Mouse (Mus musculus): ENCODE results near the gene Twf2. TPM values are rescaled to one million over a fixed set of nuclear protein-coding genes. Genes with fewer than 3 reads are reported as not detected.

Twf2 gene
- polyA plus RNA-seq, 1 experiment from 2014 or later = 21.2 TPM

DNA sequence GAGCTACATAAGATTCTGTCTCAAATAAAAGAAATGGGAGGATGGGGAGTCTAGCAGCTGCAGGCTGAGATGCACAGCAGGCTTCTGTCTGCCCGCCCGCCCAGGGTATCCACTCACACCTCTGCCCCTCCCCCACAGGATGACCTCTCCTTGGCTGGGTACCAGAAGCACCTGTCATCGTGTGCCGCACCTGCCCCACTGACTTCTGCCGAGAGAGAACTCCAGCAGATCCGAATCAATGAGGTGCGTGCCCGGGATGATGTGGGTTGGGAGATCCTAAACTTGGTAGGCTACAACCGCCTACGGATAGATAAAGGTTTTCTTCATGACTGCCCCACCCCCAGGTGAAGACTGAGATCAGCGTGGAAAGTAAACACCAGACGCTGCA, 9.7 kb downstream of the Twf2 start:
- ATAC-seq (ENCODE audit: low read depth) = no peak
- 64% methylated on average over 12 of the region's 12 CpGs for WGBS (ENCODE audit: insufficient replicate concordance)
- H3K4me3 ChIP-seq (ENCODE audit: low read depth, low read length) = no peak overlapping the region

GRCm38 (mm10) chr9:106215341-106216125, 12.6 kb downstream of the Twf2 start:
- WGBS (ENCODE audit: insufficient replicate concordance) = 53% methylated on average over 6 of the region's 6 CpGs
- peaks cover 7% of the 10 kb centered on the region for H3K4me1 ChIP-seq (ENCODE audit: control insufficient read depth, low read depth, low read length)
- no peaks in the 10 kb centered on the region; the same call in 1 of the 2 replicates for H3K36me3 ChIP-seq (ENCODE audit: control insufficient read depth, insufficient read depth)
- no peak overlapping the region for H3K4me2 ChIP-seq (ENCODE audit: low read depth, low read length)
- H3K9ac ChIP-seq (ENCODE audit: low read depth, low read length) = no peak overlapping the region
- H3K27ac ChIP-seq (ENCODE audit: low read length) = no peak overlapping the region
- no peaks in the 10 kb centered on the region for H3K27me3 ChIP-seq (ENCODE audit: control insufficient read depth, insufficient read depth, low read depth, low read length)
- ATAC-seq (ENCODE audit: low read depth) = no peak
- no peaks in the 10 kb centered on the region for H3K9me3 ChIP-seq (replicated peaks; ENCODE audit: control insufficient read depth, low read length)
- H3K4me3 ChIP-seq (ENCODE audit: low read depth, low read length) = no peak overlapping the region

More for the DNA sequence above, 9.7 kb downstream of the Twf2 start:
- no peak overlapping the region for H3K27ac ChIP-seq (ENCODE audit: low read length)
- H3K9ac ChIP-seq (ENCODE audit: low read depth, low read length) = no peak overlapping the region
- no peaks in the 10 kb centered on the region; the same call in 1 of the 2 replicates for H3K36me3 ChIP-seq (ENCODE audit: control insufficient read depth, insufficient read depth)
- H3K9me3 ChIP-seq (replicated peaks; ENCODE audit: control insufficient read depth, low read length) = no peaks in the 10 kb centered on the region
- no peak overlapping the region for H3K4me2 ChIP-seq (ENCODE audit: low read depth, low read length)
- H3K27me3 ChIP-seq (ENCODE audit: control insufficient read depth, insufficient read depth, low read depth, low read length) = no peaks in the 10 kb centered on the region
- peaks cover 7% of the 10 kb centered on the region for H3K4me1 ChIP-seq (ENCODE audit: control insufficient read depth, low read depth, low read length)

GRCm38 (mm10) chr9:106216971-106217370, 14.1 kb downstream of the Twf2 start:
- Histone ChIP-seq H3K9ac (ENCODE audit: low read depth, low read length) (no peak overlapping the region), H3K27me3 (ENCODE audit: control insufficient read depth, insufficient read depth, low read depth, low read length) (no peaks in the 10 kb centered on the region), H3K4me2 (ENCODE audit: low read depth, low read length) (no peak overlapping the region), H3K9me3 (replicated peaks; ENCODE audit: control insufficient read depth, low read length) (no peaks in the 10 kb centered on the region), H3K36me3 (ENCODE audit: control insufficient read depth, insufficient read depth) (no peaks in the 10 kb centered on the region; the same call in 1 of the 2 replicates), H3K4me3 (ENCODE audit: low read depth, low read length) (no peak overlapping the region), H3K4me1 (ENCODE audit: control insufficient read depth, low read depth, low read length) (no peaks in the 10 kb centered on the region; the same call in 1 of the 2 replicates), H3K27ac (ENCODE audit: low read length) (no peak overlapping the region)
- ATAC-seq (ENCODE audit: low read depth) = no peak
- 74% methylated on average over 7 of the region's 7 CpGs for WGBS (ENCODE audit: insufficient replicate concordance)

DNA sequence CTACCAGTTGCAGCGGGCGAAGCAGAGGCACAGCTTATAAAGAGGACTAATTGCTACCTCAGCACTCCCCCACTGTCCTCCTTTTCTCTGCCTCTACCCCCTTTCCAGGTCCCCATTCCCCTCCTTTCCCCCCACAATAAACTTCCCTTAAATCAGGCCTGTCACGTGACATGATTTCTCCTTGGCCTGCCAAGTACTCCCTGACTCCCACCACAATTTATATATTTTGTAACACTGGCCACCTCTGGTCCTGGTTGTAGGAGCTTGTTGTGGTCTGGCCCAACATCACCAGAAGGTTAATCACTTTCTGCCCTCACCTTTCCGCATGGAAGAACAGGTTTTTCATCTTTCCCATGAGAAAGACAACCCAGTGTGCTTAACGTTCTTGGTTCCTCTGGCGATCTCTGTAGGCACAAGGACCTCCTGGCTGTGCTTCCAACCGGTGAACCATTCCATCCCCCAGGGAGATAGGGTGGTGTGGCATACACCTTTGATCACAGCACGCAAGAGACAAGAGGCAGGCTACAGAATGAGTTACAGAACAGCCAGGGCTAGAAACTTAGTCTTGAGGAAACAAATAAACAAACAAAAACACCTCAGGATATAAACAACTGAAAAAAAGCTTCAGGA, 18.1 kb downstream of the Twf2 start:
- no peak overlapping the region for H3K4me3 ChIP-seq (ENCODE audit: low read depth, low read length)
- no peaks in the 10 kb centered on the region for H3K36me3 ChIP-seq (ENCODE audit: control insufficient read depth, insufficient read depth)
- H3K4me1 ChIP-seq (ENCODE audit: control insufficient read depth, low read depth, low read length) = no peaks in the 10 kb centered on the region
- H3K27me3 ChIP-seq (ENCODE audit: control insufficient read depth, insufficient read depth, low read depth, low read length) = peaks cover 16% of the 10 kb centered on the region
- no peak overlapping the region for H3K4me2 ChIP-seq (ENCODE audit: low read depth, low read length)
- ATAC-seq (ENCODE audit: low read depth) = no peak
- 57% methylated on average over 8 of the region's 8 CpGs for WGBS (ENCODE audit: insufficient replicate concordance)
- H3K9me3 ChIP-seq (replicated peaks; ENCODE audit: control insufficient read depth, low read length) = no peaks in the 10 kb centered on the region
- no peak overlapping the region for H3K9ac ChIP-seq (ENCODE audit: low read depth, low read length)
- H3K27ac ChIP-seq (ENCODE audit: low read length) = no peak overlapping the region

- Histone ChIP-seq H3K36me3 (ENCODE audit: control insufficient read depth, insufficient read depth) (no peaks in the 10 kb centered on the region), H3K9me3 (replicated peaks; ENCODE audit: control insufficient read depth, low read length) (no peaks in the 10 kb centered on the region), H3K27ac (ENCODE audit: low read length) (no peak within 1 kb of the TSS), H3K4me2 (ENCODE audit: low read depth, low read length) (no peak within 1 kb of the TSS), H3K27me3 (ENCODE audit: control insufficient read depth, insufficient read depth, low read depth, low read length) (peaks cover 26% of the 10 kb centered on the region), H3K9ac (ENCODE audit: low read depth, low read length) (no peak within 1 kb of the TSS), H3K4me1 (ENCODE audit: control insufficient read depth, low read depth, low read length) (no peaks in the 10 kb centered on the region), H3K4me3 (ENCODE audit: low read depth, low read length) (no peak within 1 kb of the TSS)
- ATAC-seq (ENCODE audit: low read depth) = peak; percentile 16; the same call in 1 of the 2 replicates
- 29% methylated on average over 4 of the region's 4 CpGs for WGBS (ENCODE audit: insufficient replicate concordance)
Observed at GRCm38 (mm10) chr9:106222261-106222851, 19.4 kb downstream of the Twf2 start, which contains the start of gene Tlr9. Gene Tlr9, plus strand, starts transcription at chr9:106222598.

- Histone ChIP-seq H3K27me3 (ENCODE audit: control insufficient read depth, insufficient read depth, low read depth, low read length) (peaks cover 26% of the 10 kb centered on the region), H3K27ac (ENCODE audit: low read length) (no peak overlapping the region), H3K9ac (ENCODE audit: low read depth, low read length) (no peak overlapping the region), H3K4me3 (ENCODE audit: low read depth, low read length) (no peak overlapping the region), H3K4me2 (ENCODE audit: low read depth, low read length) (no peak overlapping the region), H3K9me3 (replicated peaks; ENCODE audit: control insufficient read depth, low read length) (no peaks in the 10 kb centered on the region), H3K36me3 (ENCODE audit: control insufficient read depth, insufficient read depth) (no peaks in the 10 kb centered on the region), H3K4me1 (ENCODE audit: control insufficient read depth, low read depth, low read length) (no peaks in the 10 kb centered on the region; the same call in 1 of the 2 replicates)
- 54% methylated on average over 4 of the region's 4 CpGs for WGBS (ENCODE audit: insufficient replicate concordance)
- ATAC-seq (ENCODE audit: low read depth) = no peak
Observed at GRCm38 (mm10) chr9:106222994-106223393, 20.1 kb downstream of the Twf2 start.

GRCm38 (mm10) chr9:106225469-106226150, 22.7 kb downstream of the Twf2 start:
- Histone ChIP-seq H3K4me1 (ENCODE audit: control insufficient read depth, low read depth, low read length) (no peaks in the 10 kb centered on the region; the same call in 1 of the 2 replicates), H3K9me3 (replicated peaks; ENCODE audit: control insufficient read depth, low read length) (no peaks in the 10 kb centered on the region), H3K4me3 (ENCODE audit: low read depth, low read length) (no peak overlapping the region; the same call in 1 of the 2 replicates), H3K4me2 (ENCODE audit: low read depth, low read length) (peak overlapping the region; percentile 45), H3K27ac (ENCODE audit: low read length) (no peak overlapping the region), H3K36me3 (ENCODE audit: control insufficient read depth, insufficient read depth) (no peaks in the 10 kb centered on the region), H3K9ac (ENCODE audit: low read depth, low read length) (no peak overlapping the region), H3K27me3 (ENCODE audit: control insufficient read depth, insufficient read depth, low read depth, low read length) (peaks cover 26% of the 10 kb centered on the region)
- ATAC-seq (ENCODE audit: low read depth) = no peak
- 54% methylated on average over 24 of the region's 24 CpGs for WGBS (ENCODE audit: insufficient replicate concordance)

DNA sequence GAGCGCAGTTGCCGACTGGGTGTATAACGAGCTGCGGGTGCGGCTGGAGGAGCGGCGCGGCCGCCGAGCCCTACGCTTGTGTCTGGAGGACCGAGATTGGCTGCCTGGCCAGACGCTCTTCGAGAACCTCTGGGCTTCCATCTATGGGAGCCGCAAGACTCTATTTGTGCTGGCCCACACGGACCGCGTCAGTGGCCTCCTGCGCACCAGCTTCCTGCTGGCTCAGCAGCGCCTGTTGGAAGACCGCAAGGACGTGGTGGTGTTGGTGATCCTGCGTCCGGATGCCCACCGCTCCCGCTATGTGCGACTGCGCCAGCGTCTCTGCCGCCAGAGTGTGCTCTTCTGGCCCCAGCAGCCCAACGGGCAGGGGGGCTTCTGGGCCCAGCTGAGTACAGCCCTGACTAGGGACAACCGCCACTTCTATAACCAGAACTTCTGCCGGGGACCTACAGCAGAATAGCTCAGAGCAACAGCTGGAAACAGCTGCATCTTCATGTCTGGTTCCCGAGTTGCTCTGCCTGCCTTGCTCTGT, 23.3 kb downstream of the Twf2 start:
- no peaks in the 10 kb centered on the region for H3K36me3 ChIP-seq (ENCODE audit: control insufficient read depth, insufficient read depth)
- H3K4me3 ChIP-seq (ENCODE audit: low read depth, low read length) = peak overlapping the region; percentile 29
- no peaks in the 10 kb centered on the region for H3K9me3 ChIP-seq (replicated peaks; ENCODE audit: control insufficient read depth, low read length)
- H3K4me2 ChIP-seq (ENCODE audit: low read depth, low read length) = peak overlapping the region; percentile 45
- peaks cover 26% of the 10 kb centered on the region for H3K27me3 ChIP-seq (ENCODE audit: control insufficient read depth, insufficient read depth, low read depth, low read length)
- no peak for ATAC-seq (ENCODE audit: low read depth)
- WGBS (ENCODE audit: insufficient replicate concordance) = 5% methylated on average over 34 of the region's 34 CpGs
- no peak overlapping the region for H3K27ac ChIP-seq (ENCODE audit: low read length)
- no peak overlapping the region for H3K9ac ChIP-seq (ENCODE audit: low read depth, low read length)
- H3K4me1 ChIP-seq (ENCODE audit: control insufficient read depth, low read depth, low read length) = no peaks in the 10 kb centered on the region; the same call in 1 of the 2 replicates
